Mouse (Mus musculus) mesoderm, embryonic 11.5 days (tissue): Measurements from ENCODE around the gene Sh3pxd2a.

ENCODE experiments used
- DNase-seq: peaks from one replicate; pipeline ENCODE4 v3.0.0-alpha.2; 2012; ENCODE audit warnings: low read depth, low spot score

The Sh3pxd2a gene

DNA sequence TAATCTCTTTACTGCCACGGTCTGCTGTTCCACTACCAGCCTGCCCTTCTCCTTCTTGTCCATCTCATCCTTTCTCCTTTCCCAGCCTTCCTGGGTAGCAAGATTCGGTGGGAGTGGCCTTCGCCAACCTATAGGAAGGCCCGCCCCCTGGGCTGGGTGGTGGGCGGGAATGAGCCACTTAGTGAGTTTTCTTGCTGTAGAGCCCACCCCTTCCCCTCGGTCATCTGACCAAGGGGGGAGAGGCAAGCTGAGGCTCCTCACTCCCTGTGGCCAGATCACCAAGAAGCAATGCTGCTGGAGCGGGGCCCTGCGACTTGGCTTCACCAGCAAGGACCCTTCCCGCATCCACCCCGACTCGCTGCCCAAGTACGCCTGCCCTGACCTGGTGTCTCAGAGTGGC lies 224.1 kb downstream of the Sh3pxd2a start:
- peak; percentile 81 for DNase-seq

DNA sequence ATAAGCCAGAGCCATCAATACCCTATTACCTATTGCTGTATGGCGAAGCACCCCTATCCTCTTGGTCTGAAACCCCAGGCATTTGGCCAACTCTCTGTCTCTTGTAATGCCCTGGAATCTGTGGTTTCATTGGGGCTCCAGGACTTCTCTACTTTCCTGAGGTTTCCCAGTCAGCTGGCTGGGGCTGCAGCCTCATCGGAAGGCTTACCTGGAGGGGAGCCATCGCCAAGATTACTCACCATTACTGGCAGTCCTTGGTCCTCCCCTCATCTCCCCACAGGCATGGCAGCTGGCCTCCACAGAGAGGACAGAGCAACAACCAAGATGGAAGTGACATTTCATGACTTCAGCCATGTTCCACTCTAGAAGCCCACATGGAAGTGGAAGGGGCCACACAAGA lies 231.1 kb downstream of the Sh3pxd2a start:
- DNase-seq, result no peak

DNA sequence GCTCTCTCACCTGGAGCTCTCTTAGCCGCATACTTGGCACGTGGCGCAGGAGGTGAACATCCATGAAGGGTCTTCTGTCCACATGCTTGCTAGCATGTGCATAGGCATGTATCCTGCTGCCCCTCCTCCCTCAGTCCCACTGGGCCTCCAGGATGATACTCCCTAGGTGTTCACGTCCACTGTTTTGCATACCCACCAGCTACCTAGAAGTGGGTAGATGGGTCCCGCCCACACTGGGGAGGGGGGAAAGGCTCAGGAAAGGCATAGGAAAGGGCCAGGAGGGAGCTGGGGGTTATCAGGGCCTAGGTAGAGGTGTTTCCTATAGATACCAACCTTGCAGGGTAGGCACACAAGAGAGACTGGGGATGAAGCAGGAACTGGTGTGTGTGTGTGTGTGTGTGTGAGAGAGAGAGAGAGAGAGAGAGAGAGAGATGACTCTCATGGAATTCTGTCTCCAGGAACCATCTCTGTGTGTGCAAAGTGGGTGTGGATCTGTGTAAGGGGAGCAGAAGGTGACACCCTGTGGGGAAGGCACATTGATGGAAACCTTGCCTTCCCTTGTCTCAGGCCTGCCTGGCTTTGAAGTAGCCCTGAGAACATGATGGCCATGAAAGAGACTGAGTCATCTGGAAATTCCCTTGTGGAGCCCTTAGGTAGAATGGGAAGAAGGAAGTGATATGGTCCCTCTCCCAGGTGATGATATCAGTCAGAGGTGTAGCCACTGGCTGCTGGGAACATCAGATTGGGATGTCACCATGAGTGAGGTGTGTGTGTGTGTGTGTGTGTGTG lies 231.9 kb downstream of the Sh3pxd2a start:
- DNase-seq, result no peak

DNA sequence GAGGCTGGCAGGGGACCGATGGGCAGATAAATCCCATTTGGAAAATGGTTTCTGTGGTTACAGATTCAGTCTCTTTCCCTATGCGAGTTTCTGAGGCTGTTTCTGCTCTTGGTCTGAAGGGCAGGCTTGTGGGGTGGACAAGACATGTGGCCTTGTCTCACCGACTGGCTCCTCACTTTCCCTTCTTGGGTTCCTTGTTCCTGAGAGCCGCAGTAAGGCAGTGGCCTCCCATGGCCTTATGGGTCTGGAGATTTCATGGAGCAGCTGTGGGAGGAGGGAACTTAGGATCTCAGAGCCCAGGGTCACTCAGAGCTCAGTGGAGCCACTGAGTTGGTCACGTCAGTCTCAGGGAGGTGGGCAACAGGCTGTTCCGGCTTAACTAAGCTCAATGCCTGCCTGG lies 232.8 kb downstream of the Sh3pxd2a start:
- DNase-seq, result no peak

DNA sequence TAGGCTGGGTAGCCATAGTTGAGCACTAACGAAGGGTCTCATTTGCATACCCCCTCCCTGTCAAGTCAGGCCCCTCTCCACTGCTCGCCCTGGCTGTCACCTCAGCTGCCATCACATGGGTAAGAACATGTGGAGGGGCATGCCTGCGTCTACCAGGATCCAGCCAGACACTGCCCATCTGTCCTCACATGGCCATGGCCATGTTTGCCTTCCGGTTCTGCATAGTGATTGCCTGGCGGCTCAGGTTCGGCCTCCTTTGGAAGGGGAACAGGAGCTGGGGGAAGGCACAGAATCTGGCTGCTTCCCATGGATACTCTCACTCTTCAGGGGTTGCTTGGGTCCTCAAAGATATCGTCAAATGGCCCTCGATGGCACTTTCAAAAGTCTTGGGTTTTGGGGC lies 233.5 kb downstream of the Sh3pxd2a start:
- DNase-seq, result no peak

DNA sequence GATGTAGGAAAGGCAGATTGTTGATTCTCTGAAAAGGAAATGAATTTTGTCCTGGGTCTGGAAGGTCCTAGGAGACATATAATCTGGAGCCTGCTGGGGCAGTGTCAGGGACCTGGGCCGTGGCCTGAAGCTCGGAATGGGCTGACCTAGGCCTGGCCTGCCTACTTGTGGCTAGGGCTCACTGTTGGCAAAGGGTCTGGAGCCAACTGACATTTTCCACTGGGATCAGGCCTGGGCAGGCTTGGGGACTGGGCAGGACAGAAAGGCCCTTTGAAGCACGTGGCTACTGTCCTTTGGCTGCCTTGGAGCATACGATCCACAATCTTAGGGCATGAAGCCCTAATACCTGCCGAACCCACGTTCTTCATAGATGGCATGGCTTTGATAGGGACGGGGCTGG lies 234.1 kb downstream of the Sh3pxd2a start:
- DNase-seq, result no peak

DNA sequence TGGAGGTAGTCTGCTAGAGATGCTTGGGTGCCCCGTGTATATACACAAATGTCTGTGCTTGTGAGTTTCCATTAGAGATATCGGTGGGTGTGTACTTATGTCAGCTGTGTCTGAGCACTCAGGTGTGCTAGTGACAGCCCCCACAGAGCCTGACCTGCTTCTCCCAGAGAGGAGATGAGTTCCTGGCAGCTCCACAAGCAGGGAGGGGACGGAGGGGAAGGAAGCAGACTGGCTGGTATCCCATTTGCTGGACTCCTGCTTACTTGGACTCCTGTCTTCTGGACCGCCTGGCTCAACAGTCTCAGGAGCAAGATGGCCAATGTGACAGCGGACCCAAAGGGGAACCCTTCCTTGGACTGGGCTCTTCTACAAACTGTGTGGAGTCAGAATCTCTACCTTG lies 234.7 kb downstream of the Sh3pxd2a start:
- DNase-seq, result no peak

DNA sequence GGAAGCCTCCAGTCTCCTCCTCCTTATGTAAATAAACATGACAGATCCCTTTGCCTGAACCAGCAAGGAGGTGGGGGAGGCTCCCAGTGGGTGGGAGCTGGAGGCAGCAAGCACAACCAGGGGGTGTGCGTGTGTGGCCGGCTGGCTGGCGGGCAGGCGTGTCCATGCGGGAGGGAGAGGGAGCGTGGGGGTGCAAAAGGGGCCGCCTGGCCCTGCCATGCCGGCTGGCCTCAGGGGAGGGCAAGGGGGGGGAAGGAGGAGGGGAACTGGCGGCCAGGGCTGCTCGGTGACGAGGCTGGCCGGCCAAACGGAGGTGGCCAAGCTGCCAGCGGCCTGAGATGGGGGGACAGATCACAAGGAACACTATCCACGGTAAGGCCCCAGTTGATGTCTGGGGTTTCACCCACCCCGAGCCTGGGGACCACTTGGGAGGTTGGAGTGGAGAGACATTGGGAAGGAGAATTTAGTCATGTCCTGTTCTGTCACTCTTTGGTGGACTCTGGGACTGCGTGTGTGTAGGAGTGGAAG lies 235.4 kb downstream of the Sh3pxd2a start:
- DNase-seq, result peak; percentile 62

DNA sequence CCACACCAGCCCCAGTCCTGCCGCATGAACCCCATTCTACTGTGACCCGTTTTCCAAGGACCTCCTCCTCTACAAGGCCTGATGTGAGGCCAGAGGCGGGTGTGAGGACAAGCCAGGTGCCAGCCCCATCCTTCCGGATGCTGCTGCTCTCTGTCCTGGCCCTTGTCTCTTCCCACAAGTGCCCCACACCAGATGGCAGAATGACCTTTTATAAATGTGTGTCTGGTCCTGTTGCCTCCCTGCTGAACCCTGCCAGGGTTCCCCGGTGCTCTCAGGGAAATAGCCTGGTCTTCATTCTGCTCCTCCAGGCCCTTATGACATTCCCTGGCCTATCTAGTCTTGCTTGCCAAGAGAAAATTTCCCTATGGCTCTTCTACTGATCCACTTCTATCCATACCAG lies 238.4 kb downstream of the Sh3pxd2a start:
- DNase-seq, result no peak

DNA sequence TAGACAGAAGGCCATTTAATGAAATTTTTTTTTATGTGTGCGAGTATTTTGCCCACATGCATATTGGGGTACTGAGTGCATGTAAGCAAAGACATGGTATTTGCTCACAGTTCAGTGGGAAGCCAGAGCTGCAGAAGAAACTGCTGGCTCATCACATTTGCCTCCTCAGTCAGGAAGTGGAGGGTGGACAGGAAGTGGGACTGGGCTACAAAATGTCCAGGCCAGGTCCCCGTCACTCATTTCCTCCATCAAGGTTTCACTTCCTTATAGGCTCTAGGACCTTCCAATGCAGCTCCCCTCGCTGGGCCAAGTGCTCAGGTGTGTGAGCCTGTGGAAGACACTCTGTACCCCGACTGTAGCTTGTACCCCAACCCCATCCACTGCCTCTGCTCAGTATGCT lies 239.5 kb downstream of the Sh3pxd2a start:
- no peak for DNase-seq

DNA sequence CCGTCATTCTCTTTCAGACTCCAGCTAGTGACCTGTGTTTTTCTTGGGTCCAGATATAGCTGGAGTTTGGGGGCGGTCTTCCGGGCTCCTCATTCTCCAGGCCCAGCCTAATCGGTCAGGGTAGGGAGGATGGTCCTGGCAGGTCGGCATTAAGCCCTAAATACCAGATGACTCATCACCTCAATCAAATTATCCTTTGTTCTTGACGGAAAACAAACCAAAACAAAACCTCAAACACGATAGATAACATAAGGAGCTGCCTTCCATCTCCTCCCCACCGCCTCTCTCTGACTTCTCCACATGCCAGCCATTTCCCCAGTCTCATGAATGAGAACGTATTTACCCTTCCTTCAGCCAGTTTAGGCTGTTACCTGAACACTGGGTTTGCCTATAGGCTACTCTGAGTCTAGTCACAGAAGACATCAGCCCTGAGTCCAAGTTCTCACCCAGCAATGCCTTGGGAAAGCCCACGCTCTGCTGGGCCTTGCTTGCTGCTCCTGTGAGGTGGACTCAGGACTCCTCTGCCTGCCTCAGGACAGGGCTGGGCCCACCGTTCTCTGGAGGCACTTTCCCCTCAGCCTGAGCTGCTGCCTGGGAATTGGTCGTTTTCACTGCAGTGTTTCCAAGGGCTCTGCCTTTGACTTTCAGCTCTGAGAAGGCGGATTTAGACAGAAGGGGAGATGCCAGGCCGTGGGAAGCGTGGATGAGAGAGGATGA lies 241.2 kb downstream of the Sh3pxd2a start:
- DNase-seq, result no peak

DNA sequence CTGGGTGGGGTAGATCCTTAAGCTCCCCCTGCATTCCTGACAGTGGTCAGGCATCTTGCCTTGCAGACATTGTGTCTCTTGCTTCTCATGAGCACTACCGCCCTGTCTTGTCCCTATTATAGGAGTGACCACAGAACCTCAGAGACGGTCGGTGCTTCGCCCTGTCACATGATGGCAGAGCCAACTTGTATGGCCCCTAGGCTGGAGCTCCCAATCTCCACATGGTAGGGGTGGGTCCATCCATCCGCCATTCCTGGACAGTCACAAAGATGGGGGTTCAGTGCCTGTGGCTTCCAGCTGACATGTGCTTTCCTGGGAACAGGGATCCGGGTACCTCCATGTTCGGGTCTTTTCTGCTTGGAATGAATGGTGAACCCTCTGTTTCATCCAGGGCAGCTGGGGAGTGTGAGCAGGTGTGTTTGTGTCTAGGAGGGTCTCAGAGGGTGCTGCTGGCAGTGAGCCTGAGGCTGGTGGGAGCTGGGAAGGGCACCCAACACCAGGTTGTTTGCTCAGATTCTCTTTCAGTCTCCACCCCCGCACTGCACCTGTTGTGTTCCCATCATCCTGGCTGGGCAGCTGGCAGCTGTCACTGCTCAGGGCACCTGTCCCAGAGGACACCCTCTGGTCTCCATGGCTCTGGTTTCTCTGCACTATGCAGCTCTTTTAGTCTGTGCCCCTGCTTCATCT lies 241.9 kb downstream of the Sh3pxd2a start:
- peak; percentile 33 for DNase-seq

DNA sequence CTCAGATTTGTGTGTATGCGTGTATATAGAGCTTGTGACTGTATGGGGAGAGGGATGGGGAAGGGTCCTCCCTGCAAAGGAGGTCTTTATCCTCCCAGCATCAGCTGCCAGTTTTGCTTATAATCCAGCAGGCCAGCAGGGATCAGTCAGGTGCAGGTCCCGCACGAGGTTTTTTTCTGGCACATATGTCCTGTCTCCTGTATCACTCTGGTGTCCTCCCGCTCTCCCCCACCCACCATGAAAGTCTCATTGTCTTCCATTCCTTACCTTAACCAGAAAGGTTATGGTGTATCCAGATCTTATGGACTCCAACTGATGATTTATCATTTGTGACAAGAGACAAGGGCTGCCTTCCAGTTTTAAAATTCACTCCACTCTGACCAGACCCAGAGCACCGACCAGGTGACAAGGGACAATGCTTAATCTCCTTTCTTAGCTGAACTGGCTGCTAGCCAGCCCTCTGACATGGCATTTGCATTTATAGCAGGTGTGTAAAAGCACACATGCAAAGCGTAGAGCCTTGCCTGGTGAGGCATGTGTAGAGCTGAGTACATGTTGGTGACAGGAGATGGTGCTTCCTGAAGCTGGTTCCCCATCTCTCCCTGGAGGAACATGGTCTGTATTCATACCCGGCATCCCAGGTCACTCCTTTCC lies 242.6 kb downstream of the Sh3pxd2a start:
- no peak for DNase-seq

DNA sequence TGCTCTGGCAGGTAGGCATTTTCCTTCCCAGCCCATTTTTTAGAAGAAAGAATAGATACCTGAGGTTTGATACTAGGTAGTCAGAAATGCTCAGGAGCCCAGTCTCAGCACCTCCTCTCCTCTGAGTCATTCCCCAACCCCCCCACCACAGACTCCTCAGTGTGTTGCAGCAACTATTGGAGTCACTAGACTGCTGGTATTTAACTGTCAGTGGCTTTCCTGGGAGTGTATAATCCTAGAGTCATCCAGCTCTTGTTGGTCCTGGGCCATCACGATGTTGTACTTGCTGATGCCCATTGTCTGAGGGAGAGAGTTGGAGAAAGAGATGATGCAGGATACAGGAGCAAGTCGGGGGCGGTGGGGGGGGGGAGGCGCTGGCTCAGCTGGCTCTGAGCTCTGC lies 243.2 kb downstream of the Sh3pxd2a start:
- DNase-seq, result no peak

DNA sequence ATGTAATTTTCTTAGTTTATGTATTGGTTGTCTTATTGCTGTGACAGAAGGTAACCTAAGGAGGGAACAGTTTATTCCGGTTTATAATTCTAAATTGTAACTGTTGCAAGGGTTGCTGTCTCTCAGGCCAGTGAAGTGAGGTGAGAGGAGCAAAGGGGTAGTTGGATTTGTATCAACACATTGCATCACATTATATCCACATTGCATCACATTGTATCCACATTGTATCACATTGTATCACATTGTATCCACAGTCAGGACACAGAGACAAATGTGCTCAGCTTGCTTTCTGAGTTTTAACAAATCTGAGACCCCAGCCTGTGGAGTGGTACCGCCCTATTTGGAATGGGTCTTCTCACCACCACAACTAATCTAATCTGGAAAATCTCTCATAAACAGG lies 244.0 kb downstream of the Sh3pxd2a start:
- no peak for DNase-seq

DNA sequence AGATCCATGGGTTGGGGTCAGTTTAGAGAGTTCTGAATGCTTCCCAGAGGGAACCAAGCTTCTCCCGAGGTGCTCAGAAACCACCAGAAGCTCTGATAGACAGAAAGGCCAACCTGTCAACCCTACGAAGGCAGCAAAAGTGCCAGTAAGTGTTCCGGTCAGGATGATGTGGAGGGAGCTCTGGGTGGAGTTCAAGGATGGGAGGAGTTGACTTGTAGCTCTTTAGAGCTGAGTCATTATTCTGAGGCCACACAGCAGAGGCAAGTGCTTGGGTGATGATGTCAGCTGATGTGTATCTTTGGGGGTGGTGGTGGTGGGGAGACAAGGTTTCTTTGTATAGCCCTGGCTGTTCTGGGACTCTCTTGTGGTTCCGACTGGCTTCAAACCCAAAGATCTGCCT lies 244.6 kb downstream of the Sh3pxd2a start:
- no peak for DNase-seq

DNA sequence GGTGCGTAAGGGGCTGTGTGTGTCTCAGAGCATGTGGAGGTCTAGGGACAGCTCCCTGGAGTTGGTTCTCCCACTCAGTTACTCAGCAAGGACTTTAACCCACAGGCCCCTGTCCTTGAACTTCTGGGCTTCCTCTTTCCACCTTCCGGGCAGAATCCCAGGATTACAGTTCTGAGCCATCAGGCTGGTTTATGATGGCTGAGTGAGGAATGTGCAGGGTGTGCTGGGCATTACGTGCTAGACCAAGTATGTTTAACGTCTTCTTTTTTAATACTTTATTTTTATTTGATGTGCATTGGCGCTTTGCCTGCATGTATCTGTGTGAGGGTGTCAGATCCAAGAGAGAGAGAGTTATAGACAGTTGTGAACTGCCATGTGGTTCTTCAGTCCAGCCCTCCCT lies 247.4 kb downstream of the Sh3pxd2a start:
- no peak for DNase-seq

DNA sequence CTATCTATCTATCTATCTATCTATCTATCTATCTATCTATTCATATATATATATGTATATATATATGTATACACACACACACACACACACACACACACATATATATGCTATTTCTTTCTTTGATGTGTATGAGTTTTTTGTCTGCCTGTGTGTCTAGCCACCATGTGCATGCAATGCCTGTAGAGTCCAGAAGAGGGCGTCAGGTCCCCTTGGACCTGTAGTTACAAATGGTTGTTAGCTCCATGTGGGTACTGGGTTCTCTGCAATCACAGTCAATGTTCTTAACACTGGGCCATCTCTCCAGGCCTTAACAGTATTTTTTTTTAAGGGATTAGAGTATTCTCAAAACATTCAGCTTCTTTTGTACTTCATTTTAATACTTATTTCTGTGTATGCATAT lies 250.7 kb downstream of the Sh3pxd2a start:
- no peak for DNase-seq

DNA sequence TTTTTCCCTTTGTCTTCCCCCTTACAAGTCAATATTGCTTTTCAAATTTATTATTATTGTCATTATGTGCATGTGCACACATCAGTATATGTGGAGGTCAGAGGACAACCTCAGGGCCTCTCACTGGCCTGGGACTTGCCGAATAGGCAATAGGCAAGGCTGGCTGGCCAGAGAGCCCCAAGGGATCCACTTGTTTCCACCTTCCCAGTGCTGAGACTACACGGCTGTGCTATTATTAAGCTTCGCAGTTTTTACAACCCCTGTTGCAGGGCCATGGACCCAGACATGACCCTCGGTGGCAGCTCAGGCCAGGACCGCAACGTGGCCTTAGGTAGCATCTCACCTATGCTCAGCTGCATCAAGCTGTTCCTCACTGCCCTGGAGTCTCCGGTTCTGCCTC lies 251.8 kb downstream of the Sh3pxd2a start:
- DNase-seq, result no peak

DNA sequence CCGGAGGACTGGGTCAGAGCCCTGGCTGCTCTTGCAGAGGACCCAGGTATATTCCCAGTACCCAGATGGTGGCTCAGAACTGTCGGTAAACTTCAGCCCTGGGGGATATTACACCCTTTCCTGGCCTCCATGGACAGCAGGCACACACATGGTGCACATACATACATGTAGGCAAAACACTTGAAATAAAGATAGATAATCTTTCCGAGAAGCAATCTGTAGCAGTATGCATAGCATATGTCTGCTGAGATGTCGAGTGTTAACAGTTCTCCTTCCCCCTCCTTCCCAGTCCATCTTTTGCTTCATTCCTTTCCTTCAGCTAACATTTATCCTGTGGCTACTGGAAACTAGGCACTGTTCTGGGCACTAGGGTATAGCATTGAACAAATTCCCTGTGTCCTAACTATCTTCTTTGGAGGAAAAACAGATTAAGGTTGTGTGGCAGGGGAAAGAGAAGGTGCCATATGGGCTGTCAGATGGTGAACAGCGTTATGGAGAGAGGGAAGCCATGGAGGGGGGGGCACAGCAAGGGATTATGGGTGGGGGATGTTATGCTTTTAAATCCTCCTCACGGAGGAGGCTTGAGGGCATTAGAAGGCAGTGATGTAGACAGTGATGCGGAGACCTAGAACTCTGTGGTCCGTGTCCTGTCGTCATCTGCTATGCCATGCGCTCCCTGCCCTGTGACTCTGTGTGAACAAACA lies 252.4 kb downstream of the Sh3pxd2a start:
- DNase-seq, result no peak

DNA sequence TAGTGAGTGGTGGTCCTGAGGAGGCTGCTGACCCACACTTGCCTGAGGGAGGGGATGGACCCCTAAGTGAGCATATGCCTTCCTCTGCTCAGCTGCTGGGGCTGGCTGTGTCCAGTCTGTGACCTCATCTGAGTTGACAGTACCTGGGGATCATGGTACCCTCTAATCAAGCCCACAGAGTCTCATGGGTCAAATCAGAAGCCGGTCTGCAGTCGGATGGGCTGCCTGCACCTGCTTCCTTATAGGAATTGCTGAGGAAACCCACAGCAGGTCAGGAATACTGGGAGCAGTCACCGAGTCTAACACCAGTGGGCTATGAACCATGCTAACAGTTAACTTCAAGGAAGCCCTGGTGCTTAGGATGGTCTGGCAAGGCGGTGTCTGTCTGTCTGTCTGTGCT lies 253.8 kb downstream of the Sh3pxd2a start:
- DNase-seq, result no peak
